ENCODE assay signal across 14 mouse cellular contexts in genomic region chr2:13559729-13560128, GRCm38 (mm10).
"Had no signal": no experiment of that assay in that cellular context is flagged by ENCODE, and none has a peak within 500 bp of the region (broad histone marks: within the 10 kb centered on the region; RNA-seq: fewer than 3 reads in every experiment).

No protein-coding gene starts in this region.

- H3K4me3 ChIP-seq: kidney, embryonic 15.5 days; limb, embryonic 13.5 days; midbrain, embryonic 15.5 days; neural tube, embryonic 13.5 days had no signal

- H3K27ac ChIP-seq: kidney, embryonic 15.5 days; limb, embryonic 13.5 days; liver, embryonic 14.5 days; midbrain, embryonic 15.5 days; neural tube, embryonic 13.5 days had no signal

- H3K4me1 ChIP-seq: kidney, embryonic 15.5 days; midbrain, embryonic 15.5 days had no signal

- H3K36me3 ChIP-seq: kidney, embryonic 15.5 days; limb, embryonic 13.5 days; midbrain, embryonic 15.5 days; neural tube, embryonic 13.5 days had no signal

- H3K9me3 ChIP-seq: kidney, embryonic 15.5 days; limb, embryonic 13.5 days; midbrain, embryonic 15.5 days; neural tube, embryonic 13.5 days had no signal

- H3K4me2 ChIP-seq: kidney, embryonic 15.5 days; limb, embryonic 13.5 days; midbrain, embryonic 15.5 days; neural tube, embryonic 13.5 days had no signal

- H3K27me3 ChIP-seq: kidney, embryonic 15.5 days; limb, embryonic 13.5 days; midbrain, embryonic 15.5 days; neural tube, embryonic 13.5 days had no signal

- H3K9ac ChIP-seq: kidney, embryonic 15.5 days; limb, embryonic 13.5 days; liver, embryonic 14.5 days; midbrain, embryonic 15.5 days; neural tube, embryonic 13.5 days had no signal

- DNase-seq: kidney, postnatal 25 days; layer of hippocampus, adult 9-11 months; layer of hippocampus, postnatal 36 days; lung, adult 18-20 months; retina, postnatal 1 day; right cerebral cortex, postnatal 4 days; spleen, adult 18-20 months; thymus, adult 2 months; thymus, postnatal 25 days had no signal

- ATAC-seq: midbrain, embryonic 15.5 days had no signal
